Mouse (Mus musculus) forebrain, embryonic 16.5 days (tissue): Measurements from ENCODE around the gene Pck1. TPM values are rescaled to one million over a fixed set of nuclear protein-coding genes. Genes with fewer than 3 reads are reported as not detected.
"Not testable (repeated sequence)": the region's sequence is repeated elsewhere in the genome, so short reads cannot be mapped to it uniquely, and the experiment has no call there.

Experiments used
- ATAC-seq: fragments of 200-750 bp; cut with Nextera tagmentation; 2 replicates; pipeline ENCODE4 v1.8.0; 2017; ENCODE audit warnings: mild to moderate bottlenecking, moderate library complexity
- H3K27ac ChIP-seq: fragments of 300-500 bp; sonication (generic); 2 replicates; pipeline ENCODE4 v1.5.1; 2014; ENCODE audit warnings: low read length, control low read depth
- H3K27me3 ChIP-seq: fragments of 300-500 bp; sonication (generic); replicated peaks from 2 replicates; pipeline ENCODE4 v1.6.1; 2014; ENCODE audit warnings: low read length; ENCODE audit not compliant: control insufficient read depth, insufficient read depth
- H3K36me3 ChIP-seq: fragments of 300-500 bp; sonication (generic); 2 replicates; pipeline ENCODE4 v1.6.1; 2014; ENCODE audit not compliant: control insufficient read depth, insufficient read depth
- H3K4me1 ChIP-seq: fragments of 300-500 bp; sonication (generic); replicated peaks from 2 replicates; pipeline ENCODE4 v1.6.1; 2014; ENCODE audit warnings: low read length; ENCODE audit not compliant: control insufficient read depth, insufficient read depth
- H3K4me2 ChIP-seq: fragments of 300-500 bp; sonication (generic); 2 replicates; pipeline ENCODE4 v1.6.1; 2014; ENCODE audit warnings: mild to moderate bottlenecking, low read length, control low read depth
- H3K4me3 ChIP-seq: fragments of 300-500 bp; sonication (generic); replicated peaks from 2 replicates; pipeline ENCODE4 v1.5.1; 2014; ENCODE audit warnings: mild to moderate bottlenecking, low read length, control low read depth
- H3K9ac ChIP-seq: fragments of 300-500 bp; sonication (generic); replicated peaks from 2 replicates; pipeline ENCODE4 v1.6.1; 2014; ENCODE audit warnings: low read depth, low read length, control low read depth
- H3K9me3 ChIP-seq: fragments of 300-500 bp; sonication (generic); 2 replicates; pipeline ENCODE4 v1.6.1; 2016; ENCODE audit warnings: low read length; ENCODE audit not compliant: control insufficient read depth
- WGBS: fragments of 180-500 bp; shearing (Covaris S2); extraction: QIAGEN DNeasy Blood & Tissue Kit; methylation state at CpG from one replicate; pipeline ENCODE4 v1.1.7; 2014; 5-methylcytosine and 5-hydroxymethylcytosine counted together
- polyA plus RNA-seq: library from polyadenylated mRNA; unstranded; fragments of >200 nt; fragmentation: Nextera tagmentation; extraction: Ambion mirVana; gene quantifications from 2 replicates; pipeline ENCODE4 v1.2.1, GENCODE M21; 2015

Pck1 gene
- not detected in 2 replicates for polyA plus RNA-seq

DNA sequence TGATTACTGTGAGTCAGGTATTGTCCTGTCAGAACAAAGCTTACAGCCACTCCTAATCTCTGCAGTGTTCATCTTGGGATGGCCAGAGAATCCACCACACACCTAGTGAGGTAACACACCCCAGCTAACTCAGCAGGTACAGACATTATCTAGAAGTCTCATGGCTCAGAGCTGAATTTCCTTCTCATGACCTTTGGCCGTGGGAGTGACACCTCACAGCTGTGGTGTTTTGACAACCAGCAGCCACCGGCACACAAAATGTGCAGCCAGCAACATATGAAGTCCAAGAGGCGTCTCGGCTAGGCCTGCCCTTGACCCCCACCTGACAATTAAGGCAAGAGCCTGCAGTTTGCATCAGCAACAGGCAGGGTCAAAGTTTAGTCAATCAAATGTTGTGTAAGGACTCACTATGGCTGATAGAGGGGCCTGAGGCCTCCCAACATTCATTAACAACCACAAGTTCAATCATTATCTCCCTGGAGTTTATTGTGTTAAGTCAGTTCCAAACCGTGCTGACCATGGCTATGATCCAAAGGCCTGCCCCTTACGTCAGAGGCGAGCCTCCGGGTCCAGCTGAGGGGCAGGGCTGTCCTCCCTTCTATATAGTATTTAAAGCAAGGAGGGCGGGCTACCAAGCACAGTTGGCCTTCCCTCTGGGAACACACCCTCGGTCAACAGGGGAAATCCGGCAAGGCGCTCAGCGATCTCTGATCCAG, at the start of gene Pck1:
Gene Pck1 (plus strand): TSS at position 613 of the 716 bp plus-strand sequence.
- Histone ChIP-seq H3K9me3 (no peaks in the 10 kb centered on the region), H3K9ac (no peak within 1 kb of the TSS), H3K27me3 (no peaks in the 10 kb centered on the region), H3K36me3 (no peaks in the 10 kb centered on the region), H3K4me3 (no peak within 1 kb of the TSS), H3K27ac (no peak within 1 kb of the TSS), H3K4me1 (no peaks in the 10 kb centered on the region), H3K4me2 (no peak within 1 kb of the TSS)
- ATAC-seq = no peak
- 81% methylated on average over 13 of the region's 13 CpGs for WGBS

DNA sequence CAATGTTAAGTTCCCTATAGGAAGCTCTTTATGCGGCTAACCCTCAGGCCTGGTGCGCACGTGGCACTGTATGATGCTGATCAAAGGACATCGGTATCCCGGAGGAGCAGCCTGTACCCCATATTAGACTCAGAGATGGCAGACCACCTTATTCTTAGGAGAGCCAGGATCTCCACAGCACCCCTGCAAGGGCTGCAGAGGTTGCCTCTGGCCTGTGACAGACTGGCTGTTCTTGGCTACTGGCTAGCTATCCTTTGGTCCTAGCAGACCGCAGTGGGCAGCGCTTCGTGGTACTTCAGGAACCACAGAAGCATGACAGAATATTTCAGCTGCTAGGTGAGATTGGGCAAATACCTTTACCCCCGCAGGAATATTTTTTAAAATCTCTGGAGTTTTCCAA, 46.4 kb upstream of the Pck1 start:
- no peaks in the 10 kb centered on the region for H3K9me3 ChIP-seq
- H3K4me2 ChIP-seq = no peak overlapping the region
- H3K27ac ChIP-seq = no peak overlapping the region
- H3K36me3 ChIP-seq = no peaks in the 10 kb centered on the region
- ATAC-seq = no peak
- no peaks in the 10 kb centered on the region for H3K27me3 ChIP-seq
- H3K4me1 ChIP-seq = no peaks in the 10 kb centered on the region
- no peak overlapping the region for H3K4me3 ChIP-seq
- H3K9ac ChIP-seq = no peak overlapping the region
- 84% methylated on average over 9 of the region's 9 CpGs for WGBS

- H3K4me3 ChIP-seq = no peak overlapping the region
- no peak overlapping the region for H3K4me2 ChIP-seq
- H3K36me3 ChIP-seq = no peaks in the 10 kb centered on the region
- no peak overlapping the region for H3K9ac ChIP-seq
- ATAC-seq = peak; percentile 50; the same call in 1 of the 2 replicates
- no peaks in the 10 kb centered on the region for H3K4me1 ChIP-seq
- no peak overlapping the region for H3K27ac ChIP-seq
- no peaks in the 10 kb centered on the region for H3K27me3 ChIP-seq
- WGBS = 18% methylated on average over 14 of the region's 14 CpGs
- H3K9me3 ChIP-seq = no peaks in the 10 kb centered on the region
These were observed 45.7 kb upstream of the Pck1 start for GRCm38 (mm10) chr2:173106889-173107785.

DNA sequence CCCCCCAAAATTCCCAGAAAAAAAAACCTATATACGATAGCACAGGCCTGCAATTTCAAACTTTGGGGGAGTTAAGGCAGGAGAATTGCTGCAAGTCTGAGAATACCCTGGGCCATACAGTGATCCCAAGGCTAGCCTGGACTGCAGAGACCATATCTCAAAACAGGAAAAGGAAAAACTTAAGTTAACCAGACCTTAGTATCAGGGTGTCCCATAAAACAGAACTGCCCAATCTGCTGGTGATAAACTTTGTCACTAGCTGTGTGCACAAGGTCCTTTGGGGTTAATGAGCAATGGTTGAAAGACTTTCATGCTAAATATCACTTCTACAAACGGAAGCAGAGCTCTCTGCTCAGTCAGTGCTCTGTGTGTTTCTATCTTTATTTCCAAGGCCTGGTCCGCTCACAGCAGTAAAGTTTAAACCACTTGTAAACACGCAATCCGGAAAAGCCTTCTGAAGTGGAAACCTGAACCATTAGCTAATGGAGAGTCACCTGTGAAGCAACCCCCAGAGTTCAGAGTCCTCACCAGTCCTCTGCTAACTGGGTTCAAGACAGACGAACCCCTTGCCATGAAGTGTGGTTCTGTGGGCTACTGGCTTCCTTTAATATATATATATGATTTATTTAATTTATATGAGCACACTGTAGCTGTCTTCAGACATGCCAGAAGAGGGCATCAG, 44.2 kb upstream of the Pck1 start:
- 85% methylated on average over 6 of the region's 6 CpGs for WGBS
- ATAC-seq = no peak
- Histone ChIP-seq H3K4me2 (no peak overlapping the region), H3K4me3 (no peak overlapping the region), H3K27ac (no peak overlapping the region), H3K36me3 (no peaks in the 10 kb centered on the region), H3K4me1 (no peaks in the 10 kb centered on the region), H3K9ac (no peak overlapping the region), H3K9me3 (no peaks in the 10 kb centered on the region), H3K27me3 (no peaks in the 10 kb centered on the region)

- no peaks in the 10 kb centered on the region for H3K9me3 ChIP-seq
- no peaks in the 10 kb centered on the region for H3K4me1 ChIP-seq
- no peaks in the 10 kb centered on the region for H3K27me3 ChIP-seq
- H3K9ac ChIP-seq = no peak overlapping the region
- no peak overlapping the region for H3K4me2 ChIP-seq
- H3K27ac ChIP-seq = no peak overlapping the region
- H3K36me3 ChIP-seq = no peaks in the 10 kb centered on the region
- no peak for ATAC-seq
- H3K4me3 ChIP-seq = no peak overlapping the region
- WGBS = 95% methylated on average over 7 of the region's 7 CpGs
These were observed 43.3 kb upstream of the Pck1 start for GRCm38 (mm10) chr2:173109510-173109909.

- H3K36me3 ChIP-seq = no peaks in the 10 kb centered on the region
- H3K27me3 ChIP-seq = no peaks in the 10 kb centered on the region
- ATAC-seq = no peak
- no peak overlapping the region for H3K9ac ChIP-seq
- WGBS = 88% methylated on average over 9 of the region's 9 CpGs
- no peak overlapping the region for H3K4me2 ChIP-seq
- H3K4me3 ChIP-seq = no peak overlapping the region
- no peaks in the 10 kb centered on the region for H3K9me3 ChIP-seq
- no peaks in the 10 kb centered on the region for H3K4me1 ChIP-seq
- no peak overlapping the region for H3K27ac ChIP-seq
These were observed 42.3 kb upstream of the Pck1 start for GRCm38 (mm10) chr2:173110571-173110970.

DNA sequence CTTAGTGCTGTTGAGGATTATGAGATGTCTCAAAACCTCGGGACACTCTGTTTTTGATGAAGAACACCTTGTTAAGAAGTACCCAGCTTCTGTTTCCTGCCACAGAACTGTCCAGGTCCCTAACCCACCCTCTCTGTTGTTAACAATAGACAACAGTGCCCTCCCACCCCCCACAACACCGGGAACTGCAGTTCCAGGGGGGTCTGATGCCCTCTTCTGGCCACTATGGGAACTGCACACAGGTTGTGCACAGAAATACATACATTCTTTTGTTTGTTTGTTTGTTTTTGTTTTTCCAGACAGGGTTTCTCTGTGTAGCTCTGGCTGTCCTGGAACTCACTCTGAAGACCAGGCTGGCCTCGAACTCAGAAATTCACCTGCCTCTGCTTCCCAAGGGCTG, 39.1 kb upstream of the Pck1 start:
- H3K27ac ChIP-seq, H3K36me3 ChIP-seq, H3K4me1 ChIP-seq, H3K4me3 ChIP-seq, H3K27me3 ChIP-seq, H3K9ac ChIP-seq, ATAC-seq, H3K4me2 ChIP-seq, H3K9me3 ChIP-seq: not testable (repeated sequence)
- WGBS = 64% methylated on average over 3 of the region's 3 CpGs

DNA sequence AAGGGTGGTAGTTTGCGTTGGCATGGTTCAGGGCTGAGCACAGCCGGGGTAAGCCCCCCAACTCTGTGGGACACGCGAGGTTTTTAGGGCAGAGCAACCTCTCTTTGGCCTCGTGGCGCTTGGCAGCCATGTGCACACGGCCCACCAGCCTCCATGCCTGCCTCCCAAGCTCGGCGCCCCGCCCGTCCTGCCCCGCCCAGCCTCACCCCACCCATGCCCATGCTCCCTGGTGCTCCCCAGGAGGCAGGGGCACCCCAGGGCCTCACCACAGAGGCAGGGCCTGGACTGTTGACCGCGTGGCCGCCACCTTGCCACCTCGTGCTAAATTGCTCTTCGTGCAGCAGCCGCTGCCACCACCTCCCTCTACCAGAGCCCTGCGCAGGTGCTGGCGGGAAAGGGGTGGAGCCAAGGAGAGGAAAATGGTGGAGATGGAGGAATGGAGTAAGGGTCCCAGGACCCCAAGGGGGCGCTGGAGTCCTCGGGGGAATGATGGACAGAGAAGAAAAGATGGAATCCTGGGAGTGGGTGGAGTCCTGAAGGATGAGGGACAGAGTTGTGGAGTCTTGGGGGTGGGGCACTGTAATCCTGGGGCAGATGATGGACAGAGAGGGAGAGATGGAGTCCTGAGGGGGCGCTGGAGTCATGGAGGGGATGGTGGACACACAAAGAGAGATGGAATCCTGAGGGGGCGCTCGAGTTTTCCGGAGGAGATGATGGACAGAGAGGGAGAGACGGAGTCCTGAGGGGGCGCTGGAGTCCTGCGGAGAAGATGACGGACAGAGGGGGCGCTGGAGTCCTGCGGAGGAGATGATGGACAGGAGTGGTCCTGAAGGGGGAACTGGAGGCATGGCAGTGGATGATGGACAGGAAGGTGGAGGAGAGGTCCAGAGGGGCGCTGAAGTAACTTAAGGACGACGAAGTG, 33.6 kb upstream of the Pck1 start, which contains the start of gene Ctcfl:
Gene Ctcfl (minus strand): TSS at position 503 of the 922 bp plus-strand sequence.
- Histone ChIP-seq H3K4me3 (no peak within 1 kb of the TSS), H3K9ac (no peak within 1 kb of the TSS), H3K4me2 (no peak within 1 kb of the TSS), H3K9me3 (no peaks in the 10 kb centered on the region), H3K36me3 (no peaks in the 10 kb centered on the region), H3K4me1 (no peaks in the 10 kb centered on the region), H3K27me3 (no peaks in the 10 kb centered on the region), H3K27ac (no peak within 1 kb of the TSS)
- 91% methylated on average over 35 of the region's 35 CpGs for WGBS
- ATAC-seq = no peak
